Mouse (Mus musculus) gastrocnemius, postnatal 14 days (tissue): ENCODE results near the gene Slx4. TPM values are rescaled to one million over a fixed set of nuclear protein-coding genes. Genes with fewer than 3 reads are reported as not detected.
A peak's percentile ranks its signal among the peaks of the same experiment; 100 is the strongest.
"Not testable (repeated sequence)": the region's sequence is repeated elsewhere in the genome, so short reads cannot be mapped to it uniquely, and the experiment has no call there.

Experiments used
- DNase-seq: peaks from one replicate; pipeline ENCODE4 v3.0.0; 2021; ENCODE audit warnings: mixed read lengths
- intact Hi-C: fragments of 180-260 bp; cut with DNase I; formaldehyde crosslinking; loops from one replicate; pipeline ENCODE4 v1.15.1; 2025; ENCODE audit warnings: low total_unique reads
- long read RNA-seq, 2 experiments: library from polyadenylated mRNA; stranded (forward); transcript quantifications; one replicate each; pipeline ENCODE4 v2.0.0; 2021
- total RNA-seq, 2 experiments: library from RNA; stranded (reverse); gene quantifications; 2 replicates each; pipeline ENCODE4 v1.2.3; 2021

Slx4 gene
- total RNA-seq: 1 to 10 TPM; 5.9 to 7.9 TPM
- long read RNA-seq, experiment 1, partial matches to known transcripts: 3 of 4 reads
- long read RNA-seq, experiment 1, other reads (novel, unspliced or antisense): 1 of 4 reads
- long read RNA-seq, experiment 2, partial matches to known transcripts: 3 of 4 reads
- long read RNA-seq, experiment 2, other reads (novel, unspliced or antisense): 1 of 4 reads

DNA sequence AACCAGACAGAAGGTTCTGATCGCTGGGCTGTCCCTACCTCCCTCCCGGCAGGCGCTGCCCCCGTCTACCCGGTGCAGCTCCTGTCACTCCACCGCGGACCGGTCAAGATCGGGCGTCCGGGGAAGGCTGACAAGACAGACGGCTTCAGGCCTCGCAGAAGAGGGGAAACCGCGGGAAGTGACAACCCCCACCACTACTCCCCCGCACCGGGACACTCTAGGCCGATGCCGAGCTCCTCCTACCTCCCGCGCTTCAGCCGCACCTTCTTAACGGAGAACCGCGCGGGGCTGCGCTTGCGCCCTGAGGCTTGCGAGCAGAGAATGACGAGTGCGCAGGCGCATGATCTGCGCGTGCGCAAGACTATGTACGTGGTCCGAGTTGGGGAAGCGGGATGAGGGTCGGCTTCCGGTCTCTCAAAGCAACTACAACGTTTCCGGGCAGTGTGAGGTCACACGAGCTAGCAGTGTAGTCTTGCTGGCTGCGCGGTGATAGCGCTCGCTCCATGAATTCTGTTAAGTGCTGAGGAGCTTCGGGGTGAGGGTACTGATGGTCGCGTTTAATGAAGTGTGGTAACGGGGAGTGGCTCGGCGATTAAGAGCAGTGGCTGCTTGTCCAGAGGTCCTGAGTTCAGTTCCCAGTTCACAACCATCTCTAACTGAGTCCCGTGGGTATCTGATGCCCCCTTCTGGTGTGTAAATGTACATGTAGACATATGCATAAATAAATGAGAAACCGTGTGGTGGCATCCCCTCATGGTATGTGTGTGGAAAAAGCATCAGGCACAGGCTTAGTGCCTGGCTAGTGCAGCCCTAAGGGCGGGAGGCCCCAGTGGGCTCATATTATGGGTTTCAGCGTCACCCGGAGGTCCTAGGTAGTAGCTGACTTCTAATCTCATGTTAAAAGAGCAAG lies at the start of gene Slx4:
Gene Slx4 (minus strand): TSS at position 282 of the 910 bp plus-strand sequence.
- intact Hi-C loops: no loop called here
- DNase-seq: peak; percentile 94

DNA sequence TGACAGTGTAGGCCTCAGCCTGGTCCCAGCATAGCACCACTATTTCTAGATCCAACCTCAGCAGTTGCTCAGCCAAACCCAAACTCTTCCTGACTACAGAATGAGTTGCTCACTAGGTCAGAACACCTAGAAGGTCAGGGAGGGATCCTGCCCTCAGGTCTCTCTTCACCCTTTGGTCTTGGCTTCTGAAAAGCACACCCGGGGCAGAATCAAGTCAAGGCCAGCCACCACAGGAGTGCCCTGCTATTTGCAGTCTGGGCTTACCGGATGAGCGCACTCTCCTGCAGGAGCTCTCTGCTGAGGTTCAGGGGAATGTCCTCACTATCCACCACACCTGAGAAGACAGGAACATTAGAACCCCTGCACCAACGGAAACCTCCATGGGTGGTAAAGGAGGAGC lies 49.0 kb upstream of the Slx4 start:
- intact Hi-C loops: no loop called here
- DNase-seq: no peak

DNA sequence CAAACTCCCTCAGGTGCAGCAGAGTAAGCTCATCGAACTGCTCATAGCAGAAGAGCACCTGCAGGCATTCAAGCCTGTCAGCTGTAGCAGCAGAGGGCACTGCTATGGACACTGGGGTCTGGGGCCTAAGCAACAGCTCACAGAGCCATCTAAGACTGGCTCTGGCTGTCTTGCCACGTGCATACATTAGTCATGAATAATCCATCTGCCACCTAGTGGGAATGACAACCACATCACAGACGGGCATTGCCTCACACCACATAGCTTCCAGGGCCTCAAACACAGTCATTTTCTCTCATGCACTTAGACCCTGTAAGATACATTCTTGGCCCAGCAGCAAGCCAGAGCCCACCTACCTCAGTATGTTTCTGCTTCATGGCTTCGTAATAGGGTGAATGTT lies 42.0 kb upstream of the Slx4 start:
- no peak for DNase-seq
- intact Hi-C loops: no loop called here

DNA sequence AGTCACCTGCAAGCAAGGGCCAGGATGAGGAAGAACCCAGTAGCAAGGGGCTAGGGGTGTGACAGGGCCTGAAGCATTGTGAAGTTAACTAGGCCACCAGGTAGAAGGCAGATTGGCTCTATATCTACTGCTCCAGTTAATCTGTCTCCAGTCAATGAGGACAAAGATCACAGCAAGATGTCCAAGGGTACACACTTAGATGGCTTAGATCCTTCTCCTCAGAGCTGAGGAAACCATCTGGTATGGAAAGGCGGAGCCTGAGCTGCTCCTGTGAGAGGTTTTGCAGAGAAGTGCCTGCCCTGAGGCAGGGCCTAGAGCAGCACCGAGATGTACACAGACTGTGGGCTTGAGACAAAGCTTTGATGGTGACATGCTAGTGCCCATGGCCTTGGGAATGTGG lies 40.5 kb upstream of the Slx4 start:
- intact Hi-C loops: no loop called here

DNA sequence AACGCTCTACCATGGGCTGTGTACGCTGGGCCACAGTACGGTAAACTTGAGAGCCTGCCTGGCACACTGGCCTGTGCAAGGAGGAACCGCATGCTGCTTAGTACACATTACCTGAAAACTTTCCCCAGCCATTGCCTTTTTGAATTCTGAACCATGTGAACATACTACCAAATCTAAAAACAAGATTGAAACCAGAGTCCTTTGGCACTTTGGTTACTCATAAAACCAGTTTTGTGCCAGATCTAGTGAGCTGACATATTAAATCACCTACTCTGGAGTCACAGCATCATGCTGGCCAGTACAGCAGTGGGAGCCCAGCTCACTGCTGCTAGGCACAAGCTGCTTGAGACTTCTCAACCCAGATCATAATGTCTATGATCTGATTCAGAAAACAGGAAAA lies 38.1 kb upstream of the Slx4 start:
- DNase-seq: no peak
- intact Hi-C loops: no loop called here

More for the DNA sequence above, 40.5 kb upstream of the Slx4 start:
- no peak for DNase-seq

DNA sequence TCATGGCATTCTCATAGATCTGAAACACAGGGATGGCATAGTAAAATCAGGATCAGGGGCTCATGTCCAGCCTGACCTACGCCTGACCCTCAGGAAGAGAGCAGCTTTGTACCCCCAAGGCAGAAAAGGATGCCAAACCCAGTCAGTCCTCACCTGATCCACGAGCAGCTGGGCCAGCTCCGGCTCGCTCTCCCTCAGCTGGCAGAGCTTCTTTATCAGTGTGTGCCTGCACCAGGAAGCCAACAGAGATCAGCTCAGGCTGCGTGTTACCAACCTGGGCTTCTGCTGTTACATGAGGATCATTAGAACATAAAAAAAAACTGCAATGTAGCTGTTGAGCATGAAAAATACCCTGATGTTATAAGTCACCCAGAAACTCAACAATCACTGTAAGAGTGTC lies 36.6 kb upstream of the Slx4 start:
- DNase-seq: no peak
- intact Hi-C loops: no loop called here

DNA sequence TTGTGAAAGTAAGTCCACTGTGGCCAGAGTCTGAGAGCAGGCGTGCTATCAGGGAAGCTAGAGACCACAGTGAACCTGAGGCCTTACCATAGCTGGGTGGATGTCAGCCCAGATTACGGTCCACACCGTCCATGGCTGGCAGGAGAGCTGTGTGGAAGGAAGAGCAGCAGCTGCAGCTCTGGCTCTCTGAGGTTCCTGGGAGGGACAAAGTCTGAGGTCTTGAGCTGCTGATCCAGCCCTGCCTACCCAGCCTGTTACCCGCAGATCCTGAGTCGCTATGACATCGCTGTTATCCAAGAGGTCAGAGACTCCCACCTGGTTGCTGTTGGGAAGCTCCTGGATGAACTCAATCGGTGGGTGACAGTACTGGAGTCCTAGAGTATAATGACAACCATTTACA lies 34.1 kb upstream of the Slx4 start:
- no peak for DNase-seq
- intact Hi-C loops: no loop called here

DNA sequence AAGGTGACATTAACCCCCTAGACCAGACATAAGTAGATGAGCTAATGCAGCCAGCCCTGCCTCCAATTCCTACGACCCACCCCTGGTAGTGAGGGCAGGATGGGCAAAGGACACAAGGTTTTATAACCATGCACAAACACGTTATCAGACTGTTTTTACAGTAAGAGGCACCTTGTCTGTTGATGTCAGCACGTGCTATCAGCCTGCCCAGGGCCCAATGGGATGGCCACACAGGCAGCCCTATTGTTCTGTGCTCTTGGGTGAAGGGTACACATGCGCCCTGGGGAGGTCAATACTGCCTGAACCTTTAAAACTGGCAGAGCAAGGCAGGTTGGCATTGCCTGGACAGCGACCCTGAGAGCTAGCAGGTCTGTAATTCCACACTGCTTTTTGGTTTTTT lies 33.2 kb upstream of the Slx4 start, which contains the start of gene Dnase1:
Gene Dnase1 (plus strand): TSS at position 136 of the 400 bp plus-strand sequence.
- intact Hi-C loops: no loop called here
- DNase-seq: no peak

DNA sequence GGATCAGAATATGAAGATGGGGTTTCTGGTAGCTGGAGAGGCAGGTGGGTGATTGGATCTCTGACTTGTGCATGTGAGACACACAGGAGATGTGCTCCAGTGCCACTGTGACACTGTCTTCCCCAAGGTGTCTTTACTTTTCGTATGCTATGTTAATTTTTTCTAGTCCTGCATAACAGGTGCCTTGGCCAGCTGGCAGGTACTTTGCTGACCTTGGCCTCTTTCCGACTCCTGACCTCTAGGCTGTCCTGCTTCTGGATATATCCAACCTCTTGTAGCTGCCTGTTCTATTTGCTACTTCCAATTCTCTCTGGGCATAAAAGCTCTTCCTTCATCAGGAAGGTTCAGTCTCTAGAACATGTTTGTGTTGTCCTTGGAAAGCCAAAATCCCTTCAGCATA lies 32.0 kb upstream of the Slx4 start:
- intact Hi-C loops: no loop called here
- DNase-seq: no peak

DNA sequence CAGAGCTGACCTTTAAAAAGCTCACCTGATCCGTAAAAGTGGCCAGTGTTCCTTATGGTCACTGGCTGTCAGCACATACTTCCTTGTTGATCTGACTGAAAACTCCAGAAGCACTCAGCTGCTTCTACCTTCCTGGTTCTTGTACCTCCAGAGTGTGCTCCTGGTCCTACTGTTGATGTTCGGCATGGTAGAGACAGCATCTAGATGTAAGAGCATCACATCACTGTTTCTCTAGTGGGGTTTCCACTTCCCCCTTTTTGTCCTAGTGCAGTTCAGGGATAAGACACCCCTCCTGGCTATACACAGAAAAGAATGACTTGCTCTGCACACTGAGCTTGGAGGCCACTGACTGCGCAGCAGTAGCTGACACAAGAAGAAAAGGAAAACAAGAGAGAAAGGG lies 30.9 kb upstream of the Slx4 start:
- no peak for DNase-seq
- intact Hi-C loops: no loop called here

DNA sequence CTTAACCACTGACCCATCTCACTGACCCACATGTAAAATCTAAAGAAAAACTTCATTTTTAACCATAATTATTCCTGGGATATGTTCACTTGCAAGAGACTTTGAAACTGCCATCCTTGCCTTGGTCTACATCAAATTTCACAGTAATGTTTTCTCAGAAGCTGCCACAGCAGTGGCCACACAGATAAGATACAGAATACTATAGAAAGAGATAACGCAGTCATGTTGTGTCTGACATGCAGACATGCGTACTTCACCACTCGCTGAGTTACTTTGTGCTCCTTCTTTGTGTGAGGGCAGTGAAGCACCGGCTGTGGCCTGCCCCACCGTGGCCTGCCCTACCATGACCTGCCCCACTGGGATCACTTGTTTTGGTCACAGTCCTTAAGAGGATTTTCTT lies 30.4 kb upstream of the Slx4 start:
- no peak for DNase-seq
- intact Hi-C loops: no loop called here

DNA sequence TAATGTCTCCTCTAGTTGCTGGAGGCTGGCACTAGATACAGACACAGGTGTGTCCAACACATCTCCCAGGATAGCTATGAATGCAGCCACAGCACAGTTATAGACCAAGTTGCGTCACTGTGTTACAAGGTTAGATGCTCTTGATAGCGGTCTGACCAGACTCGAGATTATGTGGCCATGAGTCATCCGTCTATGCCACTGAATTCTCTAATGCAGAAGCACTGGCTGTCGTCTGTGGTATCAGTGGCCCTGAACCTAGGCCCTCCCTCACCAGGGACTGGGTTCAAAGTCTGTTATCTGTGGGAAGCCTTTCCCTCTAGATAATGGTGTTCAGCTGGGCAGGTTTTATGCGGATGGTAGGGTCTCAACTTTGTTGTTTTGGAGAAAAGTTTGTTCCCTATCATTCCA lies 28.8 kb upstream of the Slx4 start:
- intact Hi-C loops: no loop called here
- no peak for DNase-seq

DNA sequence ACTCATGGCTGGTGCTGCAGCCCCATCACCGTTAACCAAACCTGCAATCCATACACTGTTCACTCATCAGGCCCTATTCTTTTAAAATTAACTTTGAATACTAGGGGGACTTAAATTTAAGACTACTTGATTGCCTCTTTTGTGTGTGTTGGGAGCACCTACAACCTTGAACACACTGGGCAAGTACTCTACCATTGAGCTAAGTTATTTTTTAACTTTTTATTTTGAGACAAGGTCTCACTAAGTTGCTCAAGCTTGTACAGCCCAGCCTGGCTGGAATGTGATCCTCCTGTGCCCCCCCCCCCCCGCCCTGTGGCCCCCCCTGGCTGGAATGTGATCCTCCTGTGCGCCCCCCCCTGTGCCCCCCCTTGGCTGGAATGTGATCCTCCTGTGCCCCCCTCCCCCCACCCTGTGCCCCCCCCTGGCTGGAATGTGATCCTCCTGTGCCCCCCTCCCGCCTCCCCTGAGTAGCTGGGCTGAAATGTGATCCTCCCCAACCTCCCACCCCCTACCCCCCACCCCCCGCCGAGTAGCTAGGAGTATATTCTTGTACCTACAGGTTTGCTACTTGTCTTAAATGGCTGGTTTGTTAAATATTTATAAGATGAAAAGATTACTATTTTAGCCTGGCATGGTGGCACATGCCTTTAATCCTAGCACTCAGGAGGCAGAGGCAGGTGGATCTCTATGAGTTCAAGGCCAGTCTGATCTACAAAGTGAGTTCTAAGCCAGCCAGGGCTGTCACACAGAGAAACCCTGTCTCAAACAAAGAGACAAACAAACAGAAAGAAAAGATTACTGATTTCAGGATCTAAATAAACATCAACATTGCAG lies 28.1 kb upstream of the Slx4 start:
- intact Hi-C loops: no loop called here
- no peak for DNase-seq

DNA sequence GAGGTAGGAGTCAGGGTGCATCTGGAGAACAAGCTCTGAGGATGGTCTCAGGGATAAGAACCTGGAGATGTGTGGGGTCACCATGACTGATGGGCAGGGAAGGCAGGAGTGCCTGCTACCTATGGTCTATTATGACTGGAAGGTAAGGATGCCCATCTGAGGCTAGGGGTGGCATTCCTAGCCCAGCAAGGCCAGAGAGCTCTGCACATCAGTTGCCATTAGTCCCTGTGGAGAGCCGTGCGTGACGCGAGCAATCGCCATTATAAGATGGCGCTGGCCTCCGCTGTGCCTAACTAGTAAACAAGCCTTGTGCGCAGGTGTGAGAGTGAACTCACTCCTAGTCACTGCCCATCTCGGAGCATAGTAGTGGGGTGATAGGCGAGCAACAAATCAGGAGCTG lies 26.9 kb upstream of the Slx4 start:
- intact Hi-C loops: no loop called here
- DNase-seq: no peak

DNA sequence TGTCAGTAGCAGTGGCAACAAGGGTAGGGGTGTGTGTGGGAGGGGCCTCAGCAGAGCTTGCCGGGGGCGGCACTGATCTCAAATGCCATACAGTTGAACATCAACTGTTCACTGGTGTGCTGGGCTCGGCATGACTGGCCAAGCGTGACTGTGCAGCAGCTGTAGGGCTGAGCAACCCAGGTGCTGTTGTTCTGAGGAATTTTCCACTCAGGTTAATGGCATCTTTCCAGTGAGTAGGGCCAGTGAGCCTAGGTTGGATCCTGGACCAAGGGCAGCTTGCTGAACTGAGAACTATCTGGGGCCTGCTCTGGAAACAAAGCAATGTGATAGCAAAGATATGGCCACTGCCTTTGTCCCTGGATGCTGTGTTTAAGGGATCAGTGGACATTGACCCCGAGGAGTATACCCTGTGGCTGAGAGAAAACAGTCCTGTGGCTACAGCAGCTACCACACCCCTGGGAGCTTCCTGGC lies 25.8 kb upstream of the Slx4 start:
- intact Hi-C loops: no loop called here
- no peak for DNase-seq

DNA sequence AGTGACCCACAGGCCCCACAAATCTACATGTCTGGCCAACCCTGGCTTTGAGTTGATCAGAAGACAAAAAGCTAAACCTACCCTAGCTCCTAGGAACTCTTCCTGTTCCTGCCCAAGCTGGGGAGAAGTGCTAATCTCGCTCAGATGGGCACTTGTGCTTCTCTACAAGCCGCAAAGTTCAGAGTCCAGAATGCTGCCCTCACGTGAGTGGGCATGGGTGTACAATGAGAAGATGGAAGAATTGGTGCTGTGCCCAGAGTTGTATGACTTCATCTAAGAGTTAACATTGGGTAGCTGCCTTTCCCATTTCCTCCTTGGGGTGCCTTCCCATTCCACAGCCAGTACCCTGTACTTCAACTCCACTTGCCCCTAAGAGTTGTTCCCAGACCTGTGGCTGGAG lies 23.6 kb upstream of the Slx4 start:
- intact Hi-C loops: no loop called here
- no peak for DNase-seq

DNA sequence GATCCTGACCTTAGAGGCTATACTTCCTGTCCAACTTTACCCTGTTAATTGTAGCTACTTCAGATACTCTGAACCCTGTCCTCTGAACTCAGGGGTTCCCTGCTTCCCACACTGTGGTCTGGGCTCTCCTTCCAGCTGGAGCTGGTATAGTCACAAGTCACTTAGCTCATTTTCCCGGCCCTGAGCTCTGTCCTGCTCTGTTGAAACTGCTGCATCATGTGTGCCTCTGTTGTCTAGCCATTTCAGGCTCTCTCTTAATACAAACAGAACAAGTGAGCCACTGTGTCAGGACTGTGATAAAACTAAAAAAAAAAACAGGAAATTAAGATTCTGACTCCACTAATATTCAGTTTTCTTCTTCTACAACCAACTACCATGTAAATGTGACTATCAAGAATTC lies 23.1 kb upstream of the Slx4 start:
- DNase-seq: no peak

DNA sequence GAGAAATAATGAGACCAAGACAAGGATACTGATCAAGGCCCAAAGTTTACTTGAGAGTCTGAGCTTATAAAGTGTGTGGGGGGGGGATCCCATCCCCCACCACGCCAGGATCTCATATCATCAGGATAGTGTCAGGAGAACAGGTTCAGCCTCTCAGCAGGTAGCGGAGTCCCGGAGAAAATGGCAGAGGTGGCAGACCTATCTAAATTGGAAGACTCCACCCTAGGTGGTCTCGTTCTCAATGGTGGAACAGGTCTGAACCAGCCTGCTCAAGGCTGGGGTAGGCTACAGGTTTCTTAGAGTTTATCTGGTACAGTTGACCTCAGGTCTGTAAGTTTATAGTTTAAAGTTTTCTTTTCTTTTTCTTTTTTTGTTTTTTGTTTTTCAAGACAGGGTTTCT lies 19.1 kb upstream of the Slx4 start:
- intact Hi-C loops: no loop called here
- no peak for DNase-seq

More for the DNA sequence above, 23.1 kb upstream of the Slx4 start:
- intact Hi-C loops: no loop called here

DNA sequence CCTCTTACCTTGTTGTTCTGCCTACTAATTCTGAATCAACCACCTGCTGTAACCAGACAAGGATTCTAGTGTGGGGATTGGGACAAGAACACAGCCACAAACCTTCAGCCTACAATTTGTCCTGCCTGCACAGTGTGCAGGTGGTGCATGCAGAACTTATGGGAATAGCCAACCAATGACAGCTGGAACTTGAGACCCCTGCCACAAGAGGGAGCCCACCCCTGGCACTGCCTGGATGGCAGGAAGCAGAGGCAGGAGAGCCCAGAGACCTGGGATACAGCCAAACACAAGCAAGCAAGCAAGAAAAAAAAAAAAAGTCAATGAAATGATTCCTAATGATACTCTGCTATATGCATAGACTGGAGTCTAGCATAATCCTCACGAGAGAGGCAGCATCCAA lies 17.7 kb upstream of the Slx4 start:
- DNase-seq: no peak
- intact Hi-C loops: no loop called here

DNA sequence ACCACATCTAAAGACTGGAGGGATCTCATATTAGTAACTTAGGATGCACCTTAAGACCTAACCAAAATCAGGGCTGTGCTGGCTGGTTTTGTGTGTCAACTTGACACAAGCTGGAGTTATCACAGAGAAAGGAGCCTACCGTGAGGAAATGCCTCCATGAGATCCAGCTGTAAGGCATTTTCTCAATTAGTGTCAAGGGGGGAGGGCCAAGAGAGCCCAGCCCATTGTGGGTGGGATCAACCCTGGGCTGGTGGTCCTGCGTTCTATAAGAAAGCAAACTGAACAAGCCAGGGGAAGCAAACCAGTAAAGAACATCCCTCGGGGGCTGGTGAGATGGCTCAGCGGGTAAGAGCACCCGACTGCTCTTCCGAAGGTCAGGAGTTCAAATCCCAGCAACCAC lies 13.9 kb upstream of the Slx4 start:
- intact Hi-C loops, DNase-seq: not testable (repeated sequence)
